Mouse (Mus musculus): Measurements from ENCODE around the gene Slc25a14. TPM values are rescaled to one million over a fixed set of nuclear protein-coding genes. Genes with fewer than 3 reads are reported as not detected.
A peak's percentile ranks its signal among the peaks of the same experiment; 100 is the strongest.

Gene Slc25a14
- polyA plus RNA-seq, 1 experiment, result 0.33 TPM

DNA sequence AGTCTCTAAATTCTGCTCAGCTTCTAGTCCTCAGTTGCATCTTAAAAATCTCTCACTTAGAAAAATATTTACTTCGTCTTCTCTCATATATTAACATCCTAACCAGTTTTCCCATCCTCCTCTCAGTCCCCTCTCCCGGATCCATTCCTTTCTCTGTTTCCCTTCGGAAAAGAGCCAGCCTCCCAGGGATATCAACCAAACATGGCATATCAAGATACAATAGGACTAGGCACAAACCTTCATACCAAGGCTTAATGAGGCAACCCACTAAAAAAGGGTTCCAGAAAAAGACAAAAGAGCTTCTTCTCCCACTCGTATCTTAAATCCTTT, 199 bp upstream of the Slc25a14 start:
- H3K27ac ChIP-seq (ENCODE audit: insufficient read depth, low read depth, low read length), result peak overlapping the region; percentile 49; the same call in 1 of the 2 replicates
- 12% methylated on average over 4 of the region's 4 CpGs for WGBS
- TF ChIP-seq CTCF (IDR thresholded peaks at IDR 0.05; ENCODE audit: extremely low read depth, insufficient read length, insufficient replicate concordance, low read depth, low read length) (no peak), POLR2A (IDR thresholded peaks at IDR 0.05; ENCODE audit: low read depth, low read length) (no peak)

GRCm38 (mm10) chrX:48624054-48624420, 824 bp downstream of the Slc25a14 start:
- Histone ChIP-seq H3K27me3 (ENCODE audit: control insufficient read depth, insufficient read depth, low read length) (no peaks in the 10 kb centered on the region), H3K27ac (ENCODE audit: insufficient read depth, low read depth, low read length) (no peak overlapping the region), H3K4me1 (ENCODE audit: control insufficient read depth, insufficient read depth, insufficient read length, low read length) (no peaks in the 10 kb centered on the region), H3K4me3 (ENCODE audit: low read depth, low read length) (peak overlapping the region; percentile 93), H3K36me3 (ENCODE audit: control insufficient read depth, insufficient read depth, low read length) (no peaks in the 10 kb centered on the region)
- no peak for TF ChIP-seq CTCF (IDR thresholded peaks at IDR 0.05; ENCODE audit: extremely low read depth, insufficient read length, insufficient replicate concordance, low read depth, low read length)
- no peak for TF ChIP-seq POLR2A (IDR thresholded peaks at IDR 0.05; ENCODE audit: low read depth, low read length)
- 11% methylated on average over 9 of the region's 9 CpGs for WGBS

More for the DNA sequence above, 199 bp upstream of the Slc25a14 start:
- Histone ChIP-seq H3K4me1 (ENCODE audit: control insufficient read depth, insufficient read depth, insufficient read length, low read length) (no peaks in the 10 kb centered on the region), H3K4me3 (ENCODE audit: low read depth, low read length) (peak overlapping the region; percentile 93), H3K27me3 (ENCODE audit: control insufficient read depth, insufficient read depth, low read length) (no peaks in the 10 kb centered on the region), H3K36me3 (ENCODE audit: control insufficient read depth, insufficient read depth, low read length) (no peaks in the 10 kb centered on the region)

DNA sequence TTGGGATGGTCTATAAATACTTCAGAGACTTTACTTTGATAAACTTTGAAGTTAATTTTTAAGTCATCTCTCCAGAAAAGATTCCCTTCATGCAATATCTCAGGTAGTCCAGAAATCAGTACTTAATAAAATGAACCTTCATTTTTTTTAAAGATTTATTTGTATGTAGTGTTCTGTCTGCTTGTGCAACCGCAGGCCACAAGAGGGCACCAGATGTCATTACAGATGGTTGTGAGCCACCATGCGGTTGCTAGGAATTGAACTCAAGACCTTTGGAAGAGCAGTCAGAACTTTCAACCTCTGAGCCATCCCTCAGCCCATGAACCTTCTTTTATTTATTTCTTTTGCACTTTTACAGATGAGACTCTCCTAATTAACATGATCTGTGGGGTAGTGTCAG, 13.8 kb downstream of the Slc25a14 start:
- WGBS, result 79% methylated on average over 2 of the region's 2 CpGs

GRCm38 (mm10) chrX:48644122-48644521, 20.9 kb downstream of the Slc25a14 start:
- Histone ChIP-seq H3K27me3 (ENCODE audit: control insufficient read depth, insufficient read depth, low read length) (no peaks in the 10 kb centered on the region), H3K4me1 (ENCODE audit: control insufficient read depth, insufficient read depth, insufficient read length, low read length) (no peaks in the 10 kb centered on the region), H3K36me3 (ENCODE audit: control insufficient read depth, insufficient read depth, low read length) (no peaks in the 10 kb centered on the region; the same call in 1 of the 2 replicates), H3K4me3 (ENCODE audit: low read depth, low read length) (no peak overlapping the region), H3K27ac (ENCODE audit: insufficient read depth, low read depth, low read length) (no peak overlapping the region)
- no peak for TF ChIP-seq POLR2A (IDR thresholded peaks at IDR 0.05; ENCODE audit: low read depth, low read length)
- peak; percentile 35; the same call in 1 of the 2 replicates for TF ChIP-seq CTCF (IDR thresholded peaks at IDR 0.05; ENCODE audit: extremely low read depth, insufficient read length, insufficient replicate concordance, low read depth, low read length)
- 94% methylated on average over 2 of the region's 2 CpGs for WGBS

More for the DNA sequence above, 13.8 kb downstream of the Slc25a14 start:
- H3K4me3 ChIP-seq (ENCODE audit: low read depth, low read length), result no peak overlapping the region
- TF ChIP-seq CTCF (IDR thresholded peaks at IDR 0.05; ENCODE audit: extremely low read depth, insufficient read length, insufficient replicate concordance, low read depth, low read length) (no peak), POLR2A (IDR thresholded peaks at IDR 0.05; ENCODE audit: low read depth, low read length) (no peak)
- H3K4me1 ChIP-seq (ENCODE audit: control insufficient read depth, insufficient read depth, insufficient read length, low read length), result no peaks in the 10 kb centered on the region
- H3K27me3 ChIP-seq (ENCODE audit: control insufficient read depth, insufficient read depth, low read length), result no peaks in the 10 kb centered on the region
- H3K36me3 ChIP-seq (ENCODE audit: control insufficient read depth, insufficient read depth, low read length), result peaks cover 3% of the 10 kb centered on the region; the same call in 1 of the 2 replicates
- no peak overlapping the region for H3K27ac ChIP-seq (ENCODE audit: insufficient read depth, low read depth, low read length)

GRCm38 (mm10) chrX:48666807-48667206, 43.6 kb downstream of the Slc25a14 start:
- Histone ChIP-seq H3K4me3 (ENCODE audit: low read depth, low read length) (no peak overlapping the region), H3K27me3 (ENCODE audit: control insufficient read depth, insufficient read depth, low read length) (no peaks in the 10 kb centered on the region), H3K27ac (ENCODE audit: insufficient read depth, low read depth, low read length) (no peak overlapping the region), H3K4me1 (ENCODE audit: control insufficient read depth, insufficient read depth, insufficient read length, low read length) (no peaks in the 10 kb centered on the region), H3K36me3 (ENCODE audit: control insufficient read depth, insufficient read depth, low read length) (no peaks in the 10 kb centered on the region)
- WGBS, result 50% methylated on average over 6 of the region's 6 CpGs
- TF ChIP-seq CTCF (IDR thresholded peaks at IDR 0.05; ENCODE audit: extremely low read depth, insufficient read length, insufficient replicate concordance, low read depth, low read length), result no peak
- no peak for TF ChIP-seq POLR2A (IDR thresholded peaks at IDR 0.05; ENCODE audit: low read depth, low read length)

DNA sequence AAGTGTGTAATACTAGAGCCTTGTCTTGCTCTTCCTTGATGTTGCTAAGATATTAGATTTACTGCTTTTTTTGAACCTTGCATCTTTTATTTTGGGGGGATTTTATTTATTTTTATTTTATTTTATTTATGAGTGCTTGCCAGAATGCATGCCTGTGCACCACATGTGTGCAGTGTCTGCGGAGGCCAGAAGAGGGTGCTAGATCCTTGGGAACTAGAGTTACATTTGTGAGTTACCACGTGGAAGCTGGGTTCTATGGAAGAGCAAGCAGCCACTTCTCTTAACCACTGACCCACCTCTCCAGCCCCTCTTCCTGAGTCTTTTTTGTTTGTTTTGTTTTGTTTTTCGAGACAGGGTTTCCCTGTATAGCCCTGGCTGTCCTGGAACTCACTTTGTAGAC, 46.4 kb downstream of the Slc25a14 start:
- WGBS, result 72% methylated on average over 3 of the region's 3 CpGs
- Histone ChIP-seq H3K4me1 (ENCODE audit: control insufficient read depth, insufficient read depth, insufficient read length, low read length) (no peaks in the 10 kb centered on the region), H3K27ac (ENCODE audit: insufficient read depth, low read depth, low read length) (no peak overlapping the region), H3K27me3 (ENCODE audit: control insufficient read depth, insufficient read depth, low read length) (no peaks in the 10 kb centered on the region), H3K36me3 (ENCODE audit: control insufficient read depth, insufficient read depth, low read length) (no peaks in the 10 kb centered on the region), H3K4me3 (ENCODE audit: low read depth, low read length) (no peak overlapping the region)
- no peak for TF ChIP-seq CTCF (IDR thresholded peaks at IDR 0.05; ENCODE audit: extremely low read depth, insufficient read length, insufficient replicate concordance, low read depth, low read length)
- no peak for TF ChIP-seq POLR2A (IDR thresholded peaks at IDR 0.05; ENCODE audit: low read depth, low read length)

DNA sequence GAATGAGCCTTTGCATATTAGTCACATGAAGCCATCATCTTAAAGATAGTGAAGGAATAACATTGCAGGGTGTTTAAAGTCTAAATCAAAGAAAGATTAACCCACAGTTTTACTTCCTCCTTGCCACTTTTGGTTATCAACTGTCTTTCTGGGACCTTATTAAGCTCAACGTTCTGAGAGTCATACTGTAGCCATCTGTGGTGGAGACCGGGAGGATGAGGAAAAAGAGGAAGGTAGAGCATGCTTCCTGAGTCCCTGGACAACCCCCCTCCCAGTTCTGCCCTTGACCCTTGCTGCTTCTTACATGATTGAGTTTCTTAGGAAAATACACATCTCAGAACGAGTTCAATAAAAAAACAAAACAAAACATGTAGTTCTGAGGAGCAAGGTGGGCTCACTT, 48.5 kb downstream of the Slc25a14 start:
- H3K4me3 ChIP-seq (ENCODE audit: low read depth, low read length), result no peak overlapping the region
- 41% methylated on average over 3 of the region's 3 CpGs for WGBS
- H3K27me3 ChIP-seq (ENCODE audit: control insufficient read depth, insufficient read depth, low read length), result no peaks in the 10 kb centered on the region
- no peaks in the 10 kb centered on the region for H3K4me1 ChIP-seq (ENCODE audit: control insufficient read depth, insufficient read depth, insufficient read length, low read length)
- no peak overlapping the region for H3K27ac ChIP-seq (ENCODE audit: insufficient read depth, low read depth, low read length)
- H3K36me3 ChIP-seq (ENCODE audit: control insufficient read depth, insufficient read depth, low read length), result no peaks in the 10 kb centered on the region
- TF ChIP-seq CTCF (IDR thresholded peaks at IDR 0.05; ENCODE audit: extremely low read depth, insufficient read length, insufficient replicate concordance, low read depth, low read length), result no peak
- TF ChIP-seq POLR2A (IDR thresholded peaks at IDR 0.05; ENCODE audit: low read depth, low read length), result no peak

- WGBS, result 36% methylated on average over 4 of the region's 4 CpGs
- Histone ChIP-seq H3K36me3 (ENCODE audit: control insufficient read depth, insufficient read depth, low read length) (no peaks in the 10 kb centered on the region), H3K27me3 (ENCODE audit: control insufficient read depth, insufficient read depth, low read length) (no peaks in the 10 kb centered on the region), H3K4me3 (ENCODE audit: low read depth, low read length) (no peak within 1 kb of the TSS), H3K4me1 (ENCODE audit: control insufficient read depth, insufficient read depth, insufficient read length, low read length) (no peaks in the 10 kb centered on the region), H3K27ac (ENCODE audit: insufficient read depth, low read depth, low read length) (no peak within 1 kb of the TSS)
- no peak for TF ChIP-seq POLR2A (IDR thresholded peaks at IDR 0.05; ENCODE audit: low read depth, low read length)
Observed at GRCm38 (mm10) chrX:48674171-48674570, 51.0 kb downstream of the Slc25a14 start, which contains the start of gene Gpr119. TSS of gene Gpr119 (minus strand) at chrX:48674478.
